Mouse (Mus musculus) thymus, adult 2 months (tissue): ENCODE measurements around the gene Bcl3. TPM values are rescaled to one million over a fixed set of nuclear protein-coding genes. Genes with fewer than 3 reads are reported as not detected.

ENCODE experiments used
- DNase-seq: peaks from one replicate; pipeline ENCODE4 v3.0.0; 2021
- H3K27ac ChIP-seq: fragments of 200-500 bp; 2 replicates; pipeline ENCODE4 v1.5.1; 2012; ENCODE audit warnings: low read length, control low read depth; ENCODE audit not compliant: control insufficient read depth, insufficient read depth
- H3K27me3 ChIP-seq: fragments of 200-500 bp; 2 replicates; pipeline ENCODE4 v1.6.1; 2012; ENCODE audit warnings: mild to moderate bottlenecking, low read length, moderate library complexity, mixed read lengths; ENCODE audit not compliant: control insufficient read depth, insufficient read depth
- H3K36me3 ChIP-seq: fragments of 200-500 bp; 2 replicates; pipeline ENCODE4 v1.6.1; 2012; ENCODE audit warnings: mild to moderate bottlenecking, low read length, moderate library complexity; ENCODE audit not compliant: control insufficient read depth, insufficient read depth
- H3K4me1 ChIP-seq: fragments of 200-500 bp; replicated peaks from 2 replicates; pipeline ENCODE4 v1.6.1; 2012; ENCODE audit warnings: low read length; ENCODE audit not compliant: control insufficient read depth, insufficient read depth
- H3K4me3 ChIP-seq: fragments of 200-500 bp; 2 replicates; pipeline ENCODE4 v1.5.1; 2012; ENCODE audit warnings: mild to moderate bottlenecking, low read length, control low read depth, moderate library complexity; ENCODE audit not compliant: control insufficient read depth, insufficient read depth
- CTCF ChIP-seq: fragments of 200-500 bp; IDR thresholded peaks from 2 replicates; pipeline ENCODE4 v1.5.1; 2012; ENCODE audit warnings: mild to moderate bottlenecking, control low read depth, low read length, moderate library complexity, borderline replicate concordance; ENCODE audit not compliant: control insufficient read depth, poor library complexity, insufficient read depth; ENCODE audit errors: extremely low read depth
- POLR2A ChIP-seq: fragments of 200-500 bp; IDR thresholded peaks from 2 replicates; pipeline ENCODE4 v1.6.1; 2012; ENCODE audit warnings: mild to moderate bottlenecking, low read length, control low read depth, moderate library complexity; ENCODE audit not compliant: control insufficient read depth, poor library complexity, insufficient read depth; ENCODE audit errors: extremely low read depth
- WGBS: fragments of 180-500 bp; shearing (Covaris S2); methylation state at CpG from one replicate; pipeline ENCODE4 v1.1.7; 2018; 5-methylcytosine and 5-hydroxymethylcytosine counted together
- polyA plus RNA-seq: library from polyadenylated mRNA; depleted of rRNA; stranded (reverse); fragments of >200 nt; gene quantifications from 2 replicates; pipeline ENCODE4 v1.2.3, GENCODE M21; 2012

Gene Bcl3
- polyA plus RNA-seq, 1 experiment: 54.4 TPM

GRCm38 (mm10) chr7:19818440-19818839 lies 4.1 kb downstream of the Bcl3 start:
- Histone ChIP-seq H3K36me3 (no peaks in the 10 kb centered on the region), H3K4me3 (no peak overlapping the region), H3K27me3 (peaks cover 6% of the 10 kb centered on the region; the same call in 1 of the 2 replicates), H3K27ac (no peak overlapping the region), H3K4me1 (peaks cover 38% of the 10 kb centered on the region)
- TF ChIP-seq CTCF: no peak
- TF ChIP-seq POLR2A: no peak
- no peak for DNase-seq
- WGBS: 88% methylated on average over 5 of the region's 5 CpGs

GRCm38 (mm10) chr7:19817382-19818105 lies 5.0 kb downstream of the Bcl3 start:
- Histone ChIP-seq H3K4me3 (peak overlapping the region; percentile 22), H3K27me3 (peaks cover 6% of the 10 kb centered on the region; the same call in 1 of the 2 replicates), H3K4me1 (peaks cover 34% of the 10 kb centered on the region), H3K27ac (peak overlapping the region; percentile 21; the same call in 1 of the 2 replicates), H3K36me3 (no peaks in the 10 kb centered on the region)
- 9% methylated on average over 15 of the region's 15 CpGs for WGBS
- no peak for TF ChIP-seq POLR2A
- no peak for TF ChIP-seq CTCF
- peak; percentile 85 for DNase-seq

- peak overlapping the region; percentile 42 for H3K4me3 ChIP-seq
- DNase-seq: peak; percentile 70
- H3K27ac ChIP-seq: peak overlapping the region; percentile 51; the same call in 1 of the 2 replicates
- H3K36me3 ChIP-seq: no peaks in the 10 kb centered on the region
- no peak for TF ChIP-seq POLR2A
- TF ChIP-seq CTCF: no peak
- peaks cover 34% of the 10 kb centered on the region for H3K4me1 ChIP-seq
- under 1% methylated on average over 28 of the region's 28 CpGs for WGBS
- no peaks in the 10 kb centered on the region for H3K27me3 ChIP-seq
Observed at GRCm38 (mm10) chr7:19816224-19816771, 6.3 kb downstream of the Bcl3 start.

- TF ChIP-seq CTCF: no peak
- no peak for TF ChIP-seq POLR2A
- WGBS: 47% methylated on average over 17 of the region's 17 CpGs
- Histone ChIP-seq H3K27ac (peak overlapping the region; percentile 51; the same call in 1 of the 2 replicates), H3K27me3 (no peaks in the 10 kb centered on the region), H3K4me3 (peak overlapping the region; percentile 42), H3K36me3 (no peaks in the 10 kb centered on the region), H3K4me1 (peaks cover 34% of the 10 kb centered on the region)
- DNase-seq: no peak
Observed at GRCm38 (mm10) chr7:19815296-19816223, 7.0 kb downstream of the Bcl3 start.

- TF ChIP-seq POLR2A: no peak
- TF ChIP-seq CTCF: no peak
- no peak overlapping the region for H3K27ac ChIP-seq
- 65% methylated on average over 6 of the region's 6 CpGs for WGBS
- no peak overlapping the region for H3K4me3 ChIP-seq
- no peaks in the 10 kb centered on the region for H3K27me3 ChIP-seq
- no peaks in the 10 kb centered on the region for H3K36me3 ChIP-seq
- peaks cover 24% of the 10 kb centered on the region for H3K4me1 ChIP-seq
- DNase-seq: no peak
Observed at GRCm38 (mm10) chr7:19813579-19814122, 8.9 kb downstream of the Bcl3 start.

GRCm38 (mm10) chr7:19813161-19813560 lies 9.4 kb downstream of the Bcl3 start:
- no peak overlapping the region for H3K4me3 ChIP-seq
- 91% methylated on average over 4 of the region's 4 CpGs for WGBS
- no peaks in the 10 kb centered on the region for H3K36me3 ChIP-seq

More at GRCm38 (mm10) chr7:19813161-19813560, 9.4 kb downstream of the Bcl3 start:
- peaks cover 23% of the 10 kb centered on the region for H3K4me1 ChIP-seq
- H3K27me3 ChIP-seq: no peaks in the 10 kb centered on the region
- DNase-seq: no peak
- H3K27ac ChIP-seq: no peak overlapping the region
- TF ChIP-seq CTCF (no peak), POLR2A (no peak)
